Mouse (Mus musculus): ENCODE data around the gene Rgl1.

Gene Rgl1

GRCm38 (mm10) chr1:152717329-152717728, 48.8 kb downstream of the Rgl1 start:
- DNase-seq (ENCODE audit: low spot score in 2 of 2), result no peak

GRCm38 (mm10) chr1:152714405-152714804, 51.7 kb downstream of the Rgl1 start:
- no peak for DNase-seq (ENCODE audit: low spot score in 2 of 2)

- no peak for DNase-seq (ENCODE audit: low spot score in 2 of 2)
Observed at GRCm38 (mm10) chr1:152713924-152714323, 52.2 kb downstream of the Rgl1 start.

GRCm38 (mm10) chr1:152711037-152711436, 55.1 kb downstream of the Rgl1 start:
- no peak for DNase-seq (ENCODE audit: low spot score in 2 of 2)

GRCm38 (mm10) chr1:152707560-152707959, 58.6 kb downstream of the Rgl1 start:
- DNase-seq (ENCODE audit: low spot score in 2 of 2), result no peak

GRCm38 (mm10) chr1:152703941-152704340, 62.2 kb downstream of the Rgl1 start:
- no peak for DNase-seq (ENCODE audit: low spot score in 2 of 2)

- DNase-seq (ENCODE audit: low spot score in 2 of 2), result no peak
Observed at GRCm38 (mm10) chr1:152702920-152703319, 63.2 kb downstream of the Rgl1 start.

GRCm38 (mm10) chr1:152701066-152701465, 65.1 kb downstream of the Rgl1 start:
- DNase-seq (ENCODE audit: low spot score in 2 of 2), result no peak

- no peak for DNase-seq (ENCODE audit: low spot score in 2 of 2)
Observed at GRCm38 (mm10) chr1:152697341-152697740, 68.8 kb downstream of the Rgl1 start.

GRCm38 (mm10) chr1:152695491-152695890, 70.7 kb downstream of the Rgl1 start:
- DNase-seq (ENCODE audit: low spot score in 2 of 2), result no peak

- no peak for DNase-seq (ENCODE audit: low spot score in 2 of 2)
Observed at GRCm38 (mm10) chr1:152689968-152690367, 76.2 kb downstream of the Rgl1 start.

- DNase-seq (ENCODE audit: low spot score in 2 of 2), result no peak
Observed at GRCm38 (mm10) chr1:152687733-152688181, 78.4 kb downstream of the Rgl1 start.

- DNase-seq (ENCODE audit: low spot score in 2 of 2), result no peak
Observed at GRCm38 (mm10) chr1:152687099-152687730, 78.9 kb downstream of the Rgl1 start.

GRCm38 (mm10) chr1:152685531-152685930, 80.6 kb downstream of the Rgl1 start:
- DNase-seq (ENCODE audit: low spot score in 2 of 2), result no peak

- no peak for DNase-seq (ENCODE audit: low spot score in 2 of 2)
Observed at GRCm38 (mm10) chr1:152682368-152683194, 83.6 kb downstream of the Rgl1 start.

- no peak for DNase-seq (ENCODE audit: low spot score in 2 of 2)
Observed at GRCm38 (mm10) chr1:152681676-152682367, 84.3 kb downstream of the Rgl1 start.

- no peak for DNase-seq (ENCODE audit: low spot score in 2 of 2)
Observed at GRCm38 (mm10) chr1:152681116-152681515, 85.0 kb downstream of the Rgl1 start.

- no peak for DNase-seq (ENCODE audit: low spot score in 2 of 2)
Observed at GRCm38 (mm10) chr1:152678451-152678850, 87.7 kb downstream of the Rgl1 start.

- DNase-seq (ENCODE audit: low spot score in 2 of 2), result no peak
Observed at GRCm38 (mm10) chr1:152677482-152678211, 88.5 kb downstream of the Rgl1 start.

- no peak for DNase-seq (ENCODE audit: low spot score in 2 of 2)
Observed at GRCm38 (mm10) chr1:152669446-152670180, 96.5 kb downstream of the Rgl1 start.

- DNase-seq (ENCODE audit: low spot score in 2 of 2), result no peak
Observed at GRCm38 (mm10) chr1:152660436-152660835, 105.7 kb downstream of the Rgl1 start.

Measured in right cerebral cortex, adult 2 months (tissue).